Mouse (Mus musculus): ENCODE data around the gene Syn3.
"Not testable (repeated sequence)": the region's sequence is repeated elsewhere in the genome, so short reads cannot be mapped to it uniquely, and the experiment has no call there.

Gene Syn3

DNA sequence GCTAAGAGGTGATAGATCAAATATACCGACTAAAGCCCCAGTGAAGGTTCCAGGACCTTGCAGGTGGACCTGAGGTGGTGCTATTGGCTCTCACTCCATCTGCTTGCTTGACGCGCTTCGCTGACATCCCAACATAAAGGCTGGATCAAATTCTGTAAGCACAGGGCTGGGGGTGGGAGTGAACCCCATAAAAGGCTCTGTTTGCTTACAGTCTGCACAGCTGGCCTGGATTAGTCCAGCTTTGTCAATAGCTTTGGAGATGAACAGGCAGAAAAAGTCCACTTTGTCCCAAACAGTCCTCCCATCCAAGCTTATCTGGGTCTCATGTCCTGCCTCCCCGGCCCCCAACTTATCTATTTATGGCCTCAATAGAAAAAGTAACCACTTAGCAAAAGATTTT lies 347.3 kb downstream of the Syn3 start:
- DNase-seq (ENCODE audit: low read depth), result no peak

DNA sequence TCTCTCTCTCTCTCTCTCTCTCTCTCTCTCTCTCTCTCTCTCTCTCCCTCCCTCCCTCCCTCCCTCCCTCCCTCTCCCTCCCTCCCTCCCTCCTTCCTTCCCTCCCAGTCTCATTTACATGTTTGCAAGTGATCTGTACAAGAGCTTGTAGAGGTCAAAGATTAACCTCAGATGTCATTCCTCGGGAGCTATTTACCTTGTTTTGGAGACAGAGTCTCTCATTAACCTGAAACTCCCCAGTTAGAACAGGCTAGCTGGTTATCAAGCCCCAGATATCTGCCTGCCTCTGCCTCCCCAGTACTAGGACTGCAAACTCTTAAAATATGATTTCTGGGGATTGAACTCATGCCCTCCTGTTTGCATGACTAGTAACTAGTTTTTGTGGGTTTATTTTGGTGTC lies 348.6 kb downstream of the Syn3 start:
- no peak for DNase-seq (ENCODE audit: low read depth)

DNA sequence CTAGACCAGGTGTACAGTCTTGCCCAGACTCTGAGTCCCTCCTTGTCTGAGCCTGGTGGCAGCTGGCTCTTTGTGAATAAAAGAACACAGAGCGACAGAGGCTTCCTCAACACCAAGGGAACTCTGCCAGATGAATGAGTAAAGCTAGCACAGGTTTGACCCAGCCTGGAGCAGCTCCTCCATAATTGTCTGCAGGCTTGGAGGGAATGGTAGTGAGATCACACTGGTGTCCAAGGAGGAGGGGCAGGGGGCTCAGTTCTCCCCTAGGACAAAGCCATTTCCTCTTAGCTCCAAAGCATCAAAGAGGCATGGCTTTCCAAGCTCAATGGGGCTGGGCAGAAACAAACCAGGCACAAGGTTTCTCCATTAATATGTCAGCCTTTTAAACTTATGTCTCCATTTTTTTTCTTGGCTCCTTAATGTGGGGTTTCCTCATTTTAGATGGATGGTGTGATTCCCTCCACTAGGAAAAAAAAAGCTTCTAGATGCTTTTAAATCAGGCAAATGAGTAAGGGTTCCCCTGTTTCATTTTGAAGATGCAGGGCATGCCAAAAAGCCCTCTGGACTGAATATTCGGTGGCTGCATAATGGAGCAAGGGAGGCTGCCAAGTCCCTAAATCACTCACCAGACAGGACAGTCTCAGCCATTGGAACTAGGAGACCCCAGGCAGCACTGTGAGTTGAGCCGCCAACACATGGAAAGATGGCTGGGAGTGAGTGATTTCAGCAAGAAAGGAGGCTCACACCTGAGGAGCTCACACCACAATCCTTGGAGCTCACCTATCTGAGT lies 349.5 kb downstream of the Syn3 start:
- no peak for DNase-seq (ENCODE audit: low read depth)

DNA sequence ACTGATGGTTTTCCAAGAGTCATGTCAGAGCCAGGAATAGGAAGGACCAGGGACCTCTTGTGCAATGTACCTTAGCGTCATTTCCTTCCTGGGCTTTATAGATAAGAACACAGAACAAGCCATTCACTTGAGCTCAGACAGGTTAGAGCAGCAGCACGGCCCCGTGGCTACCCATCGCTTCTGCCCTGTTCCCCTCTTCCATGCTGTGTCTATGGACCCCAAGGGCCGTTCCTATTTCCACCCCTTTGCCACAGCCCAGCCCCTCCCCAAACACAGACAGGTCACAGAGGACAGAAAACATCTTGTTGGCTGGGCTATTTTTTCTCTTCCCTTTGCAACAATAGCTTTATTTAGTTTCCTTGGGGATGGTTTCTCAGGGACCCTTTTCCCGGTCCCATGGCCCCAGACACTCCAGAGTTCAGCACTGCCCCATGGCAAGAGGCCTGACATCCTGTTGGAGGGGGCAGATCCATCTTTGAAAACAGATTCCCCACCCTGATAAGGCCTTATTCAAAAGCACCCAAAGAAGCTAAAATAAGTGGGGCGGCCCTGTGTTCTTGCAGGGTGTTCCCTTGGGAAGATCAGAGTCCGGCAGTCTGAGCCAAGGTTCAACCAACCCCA lies 359.5 kb downstream of the Syn3 start:
- DNase-seq (ENCODE audit: low read depth), result no peak

DNA sequence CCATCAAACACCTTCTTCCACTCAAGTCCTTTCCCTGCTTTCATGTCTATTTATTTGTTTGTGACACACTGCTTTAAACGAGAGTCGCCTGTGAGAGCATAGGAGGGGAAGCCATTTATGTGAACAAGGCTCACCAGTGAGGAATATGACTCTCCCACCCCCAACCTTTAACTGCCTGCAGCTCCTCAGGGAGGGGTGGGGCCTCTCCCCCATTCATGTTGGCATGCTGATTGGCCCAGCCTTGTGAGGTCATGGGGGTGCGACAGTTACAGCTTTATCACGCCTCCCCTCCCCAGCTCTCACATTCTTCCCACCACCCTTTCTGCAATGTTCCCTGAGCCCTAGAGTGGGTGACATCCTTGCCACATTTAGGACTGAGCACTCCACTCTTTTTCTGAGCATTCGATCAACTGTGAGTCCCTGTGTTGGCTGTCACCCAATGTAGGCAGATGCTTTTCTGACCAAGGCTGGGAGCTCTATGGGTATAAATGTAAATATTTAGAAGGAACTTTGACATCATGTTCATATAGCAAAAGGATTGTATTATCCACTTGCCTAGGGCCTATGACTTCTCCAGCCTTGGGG lies 361.0 kb downstream of the Syn3 start:
- no peak for DNase-seq (ENCODE audit: low read depth)

DNA sequence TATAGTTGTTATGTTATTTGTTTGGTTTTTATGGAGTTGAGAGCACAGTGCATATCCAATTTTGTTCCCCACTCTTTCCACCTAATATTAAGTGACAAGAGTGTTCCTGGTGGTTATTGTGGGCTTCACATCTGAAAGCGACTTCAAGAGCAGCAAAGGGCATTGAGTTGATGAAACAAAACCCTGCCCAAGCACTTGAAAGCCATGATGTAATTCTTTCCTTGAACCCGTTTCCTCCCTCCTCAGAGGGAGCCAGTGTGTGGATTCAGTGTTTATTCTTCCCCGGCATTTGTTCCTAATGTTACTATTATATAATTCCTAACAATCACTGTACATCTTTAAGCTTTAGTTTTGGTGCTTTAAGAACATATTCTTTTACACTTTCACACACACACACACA lies 361.6 kb downstream of the Syn3 start:
- DNase-seq (ENCODE audit: low read depth), result no peak

DNA sequence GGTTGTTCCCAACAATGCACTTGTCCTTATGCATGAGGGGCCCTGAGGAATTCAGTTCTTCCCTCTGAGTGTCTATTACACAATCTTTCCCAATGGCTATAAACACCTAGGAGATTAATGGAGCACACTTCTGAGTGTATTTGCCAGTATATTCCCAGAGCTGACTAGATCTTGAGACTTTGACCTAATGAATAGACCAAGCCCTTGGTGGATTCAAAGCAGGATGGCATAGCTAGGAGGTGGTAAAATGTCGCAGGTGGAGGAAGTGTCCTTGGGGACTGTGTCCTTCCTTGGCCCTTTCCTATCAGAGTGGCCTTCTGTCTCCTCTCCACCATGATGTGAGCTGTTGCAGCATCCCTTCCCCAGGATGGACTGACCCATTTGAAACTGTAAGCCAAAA lies 362.4 kb downstream of the Syn3 start:
- DNase-seq (ENCODE audit: low read depth), result no peak

DNA sequence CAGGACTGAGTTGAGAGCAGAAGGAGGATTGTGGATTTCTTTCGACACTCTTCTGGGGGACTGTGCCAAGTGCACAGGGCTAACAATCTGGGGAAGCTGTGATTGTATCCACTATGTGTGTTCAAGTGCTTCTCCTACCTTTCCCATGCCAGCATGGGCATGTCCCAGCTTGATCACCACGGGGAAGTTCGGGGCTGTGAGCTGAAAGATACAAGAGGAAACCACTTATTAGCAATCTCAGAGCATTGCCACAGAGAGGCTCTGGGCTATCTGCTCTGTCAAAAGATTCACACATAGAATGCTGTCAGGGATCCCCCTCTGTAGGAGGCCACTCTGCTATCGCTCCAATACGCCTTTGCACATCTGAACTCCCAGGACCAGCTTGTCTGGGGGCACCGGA lies 363.8 kb downstream of the Syn3 start:
- DNase-seq (ENCODE audit: low read depth), result no peak

DNA sequence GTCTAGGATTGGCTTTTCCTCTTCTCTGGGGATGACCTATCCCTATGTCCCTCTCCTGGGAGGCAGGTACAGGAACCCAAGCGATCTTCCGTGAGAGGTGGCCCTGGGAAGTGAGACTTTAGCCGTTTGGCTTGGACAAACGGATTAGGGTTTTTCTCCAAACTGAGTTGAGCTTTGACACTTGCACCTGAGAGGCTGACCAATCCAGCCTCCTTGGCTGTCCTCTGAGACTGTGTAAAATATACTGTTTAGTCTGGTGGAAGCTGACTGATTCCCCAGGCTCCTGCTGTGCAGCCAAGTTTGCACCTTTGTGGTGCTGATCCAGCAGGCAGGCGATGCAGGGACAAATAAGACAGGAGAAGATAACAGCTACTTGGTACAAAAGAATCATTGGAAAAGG lies 364.4 kb downstream of the Syn3 start:
- no peak for DNase-seq (ENCODE audit: low read depth)

DNA sequence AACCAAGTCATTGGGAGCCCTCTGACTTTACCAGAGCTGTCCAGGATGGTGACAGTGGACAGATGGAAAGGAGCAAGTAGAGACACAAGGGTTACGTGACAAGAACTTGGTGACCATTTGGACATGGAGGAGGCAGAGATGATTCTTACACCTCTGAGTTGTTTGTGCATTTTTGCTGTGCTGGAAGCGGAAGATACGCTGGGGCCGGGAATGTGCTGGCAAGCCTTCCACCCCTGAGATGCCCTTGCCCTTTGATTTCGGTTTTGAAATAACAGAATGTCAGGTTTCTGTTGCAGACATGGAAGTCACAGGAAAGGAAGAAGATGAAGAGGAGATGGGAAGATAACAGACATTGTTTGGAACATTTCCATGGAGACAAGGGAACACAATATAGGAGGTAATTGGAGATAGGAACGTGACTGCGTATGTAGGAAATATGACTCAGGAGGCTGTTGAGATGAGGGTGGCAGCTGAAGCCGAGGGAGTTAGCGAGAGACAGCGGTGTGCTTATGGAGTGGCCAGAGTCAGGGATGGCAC lies 366.2 kb downstream of the Syn3 start:
- DNase-seq (ENCODE audit: low read depth), result no peak

DNA sequence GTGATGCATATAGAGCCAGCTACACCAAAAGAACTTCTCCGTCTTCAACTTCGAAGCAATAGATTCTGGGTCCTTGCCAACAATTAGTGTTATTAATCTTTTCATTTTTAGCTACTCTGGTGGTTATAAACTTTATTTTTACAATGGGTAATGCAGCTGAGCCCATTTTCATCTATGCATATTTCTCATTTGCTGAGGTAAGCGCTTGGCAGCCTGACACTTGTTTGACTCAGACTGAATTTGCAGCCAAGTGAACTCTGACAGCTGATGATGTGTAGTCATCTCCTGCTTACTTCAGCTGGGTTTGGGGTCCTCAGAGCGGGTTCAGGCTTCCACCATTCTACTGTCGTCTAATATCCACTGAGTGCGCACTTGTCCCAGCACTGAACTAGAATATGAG lies 369.6 kb downstream of the Syn3 start:
- no peak for DNase-seq (ENCODE audit: low read depth)

DNA sequence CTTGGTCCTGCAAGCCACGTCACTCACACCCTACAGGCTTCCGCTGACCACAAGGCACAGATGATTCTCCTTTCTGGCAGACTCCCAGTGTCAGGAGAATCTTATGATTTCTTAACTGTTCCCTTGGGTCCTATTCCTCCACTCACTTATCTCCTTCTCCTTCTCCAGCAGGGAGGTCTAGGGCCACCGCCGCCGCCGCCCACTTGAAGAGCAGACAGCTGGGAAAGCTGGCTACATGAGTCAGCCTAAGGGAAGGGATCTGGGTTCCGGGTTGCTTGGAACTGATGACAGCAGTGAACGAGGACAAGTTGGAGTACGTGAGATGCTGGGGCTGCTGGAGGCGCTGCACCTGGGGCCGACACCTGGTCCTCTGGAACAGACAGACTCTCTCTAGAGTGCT lies 372.2 kb downstream of the Syn3 start:
- no peak for DNase-seq (ENCODE audit: low read depth)

DNA sequence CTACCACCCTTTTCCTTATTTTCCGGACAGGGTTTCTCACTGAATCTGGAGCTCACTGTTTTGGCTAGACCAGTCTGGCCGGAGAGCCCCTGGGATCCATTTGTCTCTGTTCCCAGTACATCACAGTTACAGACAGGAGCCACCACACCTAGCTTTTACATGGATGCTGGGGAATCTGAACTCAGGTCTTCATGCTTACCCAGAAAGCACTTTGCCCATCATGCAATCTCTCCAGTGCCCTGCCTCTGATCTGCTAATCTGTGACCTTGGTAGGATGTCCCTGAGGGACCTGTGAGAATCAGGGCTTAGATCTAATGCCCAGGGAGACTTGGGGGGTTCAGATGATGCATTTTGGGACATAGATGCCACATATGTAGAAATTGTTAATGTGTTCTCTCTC lies 373.3 kb downstream of the Syn3 start:
- no peak for DNase-seq (ENCODE audit: low read depth)

DNA sequence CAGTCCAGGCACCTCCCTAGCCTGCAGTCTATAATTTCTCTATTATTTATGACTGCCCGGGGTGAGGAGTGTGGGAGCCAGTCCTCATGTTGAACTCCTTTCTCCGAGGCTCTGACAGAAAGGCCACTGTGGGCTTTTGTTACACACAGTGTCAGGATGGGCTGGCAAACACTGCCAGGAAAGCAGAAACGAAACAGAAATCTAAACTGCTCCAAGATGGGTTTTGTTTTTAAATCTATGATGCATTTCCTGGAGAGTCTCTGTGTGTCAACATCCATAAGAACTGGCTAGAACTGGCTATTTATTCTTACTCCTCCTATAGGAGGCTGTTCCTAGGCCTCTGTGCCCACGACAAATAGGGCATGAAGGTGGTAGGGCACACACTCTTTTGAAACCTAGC lies 374.6 kb downstream of the Syn3 start:
- DNase-seq (ENCODE audit: low read depth), result no peak

DNA sequence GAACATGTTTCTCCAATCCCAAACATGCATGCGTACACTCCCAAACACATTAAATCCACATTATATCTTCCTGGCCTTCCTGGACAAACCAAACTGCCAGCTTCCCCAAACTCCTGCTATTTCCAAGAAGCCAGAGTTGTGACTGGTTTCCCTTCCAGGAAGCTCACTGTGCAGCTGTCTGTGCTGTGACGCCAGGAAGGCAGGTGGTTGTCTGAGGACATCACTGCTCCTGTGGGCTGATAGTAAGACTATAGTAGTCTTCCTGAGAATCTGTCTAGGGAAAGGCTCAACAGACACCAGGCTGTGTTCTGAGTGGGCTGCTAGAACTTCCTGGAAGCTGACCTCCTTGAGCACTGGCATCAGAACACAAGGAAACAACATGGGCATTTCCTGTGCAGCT lies 375.5 kb downstream of the Syn3 start:
- DNase-seq (ENCODE audit: low read depth), result no peak

DNA sequence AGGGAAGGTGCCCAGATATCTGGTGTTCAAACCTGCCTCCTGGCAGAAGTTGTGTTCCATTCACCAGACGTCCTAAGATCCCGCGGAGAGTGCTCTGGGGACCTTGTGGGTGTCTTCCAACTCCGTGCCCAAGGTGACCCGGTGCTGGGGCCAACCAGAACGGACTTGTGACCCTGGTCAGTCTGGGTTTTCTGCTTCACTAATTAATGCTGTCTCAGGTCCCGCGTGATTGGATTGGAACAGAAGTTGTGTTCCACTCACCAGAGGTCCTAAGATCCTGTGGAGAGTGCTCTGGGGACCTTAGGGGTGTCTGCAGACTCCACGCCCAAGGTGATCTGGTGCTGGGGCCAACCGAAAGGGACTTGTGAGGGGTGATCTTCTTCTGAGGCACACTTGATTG lies 376.2 kb downstream of the Syn3 start:
- DNase-seq (ENCODE audit: low read depth), result not testable (repeated sequence)

DNA sequence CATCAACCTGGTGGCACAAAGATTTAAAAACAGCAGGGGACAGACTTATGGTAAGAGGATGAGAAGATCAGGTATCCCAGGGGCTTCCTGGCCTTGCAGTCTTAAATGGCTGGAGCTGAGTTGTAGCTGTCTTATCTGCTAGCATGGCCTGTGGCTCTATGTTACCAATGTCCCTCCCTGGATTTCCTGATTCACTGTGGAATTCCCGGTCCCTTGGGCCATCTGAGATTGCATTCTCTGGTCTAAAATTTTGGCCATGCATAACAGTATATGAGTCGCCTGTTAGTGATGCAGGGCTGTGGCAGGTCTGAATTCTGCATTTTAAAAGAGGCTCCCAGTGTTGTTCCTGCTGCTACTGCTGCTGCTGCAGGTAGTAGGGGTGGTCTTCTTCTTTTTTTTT lies 382.4 kb downstream of the Syn3 start:
- no peak for DNase-seq (ENCODE audit: low read depth)

DNA sequence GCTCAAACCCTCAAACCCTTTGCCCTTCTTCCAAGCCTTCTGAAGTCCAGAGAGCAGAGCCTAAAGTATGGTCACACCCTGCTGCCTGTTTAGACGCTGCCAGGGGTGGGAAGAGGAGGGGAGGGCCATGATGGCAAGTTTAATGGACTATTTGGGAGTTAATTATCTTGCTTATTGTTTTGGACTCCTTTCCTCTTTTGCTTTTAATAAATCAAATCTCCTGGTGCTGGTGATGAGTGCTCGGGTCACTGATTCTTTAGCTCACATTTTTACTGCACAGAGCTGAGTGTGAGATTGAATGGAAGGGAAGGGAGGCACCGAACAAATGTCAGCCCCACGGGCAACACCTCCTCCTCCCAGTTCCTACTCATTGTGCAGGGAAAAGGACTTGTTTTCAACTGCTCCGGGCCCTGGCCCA lies 384.3 kb downstream of the Syn3 start:
- DNase-seq (ENCODE audit: low read depth), result no peak

DNA sequence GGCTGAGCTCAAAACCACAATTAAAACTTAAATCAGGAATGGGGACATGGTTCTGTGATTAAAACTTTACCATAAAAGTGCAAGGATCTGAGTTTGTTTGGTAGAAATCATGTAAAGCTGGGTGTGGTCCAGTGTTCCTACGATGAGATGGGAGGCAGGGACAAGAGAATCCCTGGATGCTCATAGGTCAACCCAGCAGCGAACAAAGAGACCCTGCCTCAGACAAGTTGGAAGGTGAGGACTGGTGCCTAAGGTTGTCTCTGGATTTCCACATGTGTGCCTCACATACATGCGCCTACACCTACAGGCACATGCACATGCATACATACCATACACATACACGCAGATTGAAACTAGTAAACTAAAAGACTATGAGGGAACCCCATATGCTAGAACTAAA lies 389.9 kb downstream of the Syn3 start:
- DNase-seq (ENCODE audit: low read depth), result no peak

DNA sequence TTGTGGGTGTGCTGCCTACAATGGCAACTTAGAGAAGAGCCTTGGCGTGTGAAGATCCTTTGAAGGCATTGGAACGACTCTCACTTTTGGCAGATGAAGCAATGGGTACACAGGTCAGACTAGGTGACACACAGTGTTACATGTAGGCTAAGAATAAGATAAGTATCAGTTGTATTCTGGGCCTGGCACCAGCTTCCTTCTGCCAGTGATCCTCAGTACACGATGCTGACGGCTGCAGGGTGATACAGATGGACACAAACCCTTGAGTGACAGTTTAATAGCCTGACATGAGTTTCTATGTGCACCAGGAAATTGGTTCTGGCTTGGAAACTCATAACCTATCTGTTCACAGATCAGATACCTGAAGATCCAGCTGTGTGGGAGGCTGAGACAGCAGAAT lies 391.0 kb downstream of the Syn3 start:
- DNase-seq (ENCODE audit: low read depth), result no peak

DNA sequence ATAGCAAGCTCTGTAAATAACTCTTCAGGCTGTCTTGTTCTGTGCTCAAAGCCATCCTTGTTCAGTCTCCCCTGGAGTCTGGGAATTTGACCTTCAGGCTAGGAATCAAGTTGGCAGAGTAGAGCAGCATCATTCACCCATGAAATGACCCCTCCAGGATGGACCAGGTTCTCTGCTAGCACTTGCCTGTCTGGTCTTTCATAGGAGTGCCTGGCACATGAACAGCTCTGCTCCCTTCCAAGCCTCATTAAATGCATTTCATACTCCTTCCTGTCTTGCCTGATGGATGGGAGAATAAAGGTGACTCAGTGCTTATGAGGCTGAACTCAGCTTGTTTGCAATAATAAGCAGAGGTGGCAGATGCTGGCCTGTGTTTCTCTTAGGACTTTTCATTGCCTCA lies 394.7 kb downstream of the Syn3 start:
- DNase-seq (ENCODE audit: low read depth), result no peak

DNA sequence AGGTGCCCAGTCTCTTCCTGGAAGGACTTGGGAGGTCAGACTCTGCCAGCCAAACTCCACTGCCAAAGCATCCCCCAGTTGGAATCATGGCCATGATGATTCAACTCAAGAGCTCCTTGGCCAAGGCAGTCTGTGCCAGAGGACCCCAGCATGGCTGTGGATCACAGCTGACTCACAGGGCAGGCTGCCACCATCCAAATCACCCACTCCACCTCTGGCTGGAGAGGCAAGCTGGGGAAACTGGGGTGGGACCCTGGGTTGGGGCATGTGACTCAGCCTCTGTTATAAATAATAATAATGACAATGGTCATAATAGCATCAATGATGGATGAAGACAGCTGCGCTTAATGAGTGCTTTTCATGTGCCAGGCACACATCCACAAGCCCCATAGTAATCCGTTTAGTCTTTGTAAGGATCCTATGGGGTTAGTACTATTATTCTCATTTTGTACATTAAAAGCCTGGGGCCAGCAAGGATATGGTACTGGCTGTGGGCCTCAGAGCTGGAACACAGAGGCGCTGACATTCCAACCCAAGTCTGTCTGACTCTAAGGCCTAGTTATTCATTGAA lies 398.3 kb downstream of the Syn3 start:
- DNase-seq (ENCODE audit: low read depth), result no peak

DNA sequence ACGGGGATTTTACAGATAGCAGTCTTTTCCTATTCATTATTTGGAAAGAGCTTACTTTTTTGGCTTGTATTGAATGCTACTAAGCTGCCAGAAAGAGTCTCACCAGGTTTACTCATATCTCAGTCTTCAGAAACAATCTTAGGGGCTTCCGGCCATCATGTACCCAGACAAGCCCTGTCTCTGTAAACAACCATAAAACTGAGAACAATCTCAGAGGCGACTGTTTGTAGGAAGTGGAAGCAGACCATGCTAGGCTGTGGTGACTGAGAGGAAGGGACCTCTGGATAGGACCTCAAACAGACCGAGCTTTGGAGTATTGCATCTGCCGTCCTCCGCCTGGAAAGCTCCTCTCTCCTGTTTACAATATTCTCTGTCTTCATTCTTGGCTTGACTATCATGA lies 400.3 kb downstream of the Syn3 start:
- DNase-seq (ENCODE audit: low read depth), result no peak

All from induced T-regulatory cell, adult 2 months (primary cell).